Mouse (Mus musculus): ENCODE measurements around the gene Tle6. TPM values are rescaled to one million over a fixed set of nuclear protein-coding genes. Genes with fewer than 3 reads are reported as not detected.

Gene Tle6
- polyA plus RNA-seq, 1 experiment from 2014 or later = 3.2 TPM

- peak within 1 kb of the TSS; percentile 89 for H3K27ac ChIP-seq (replicated peaks; ENCODE audit: low read depth, low read length)
- peaks cover 17% of the 10 kb centered on the region for H3K36me3 ChIP-seq (ENCODE audit: control insufficient read depth, insufficient read depth, low read length)
- peak; percentile 80 for DNase-seq
- H3K4me1 ChIP-seq (ENCODE audit: control insufficient read depth, insufficient read depth, low read length) = peaks cover 26% of the 10 kb centered on the region
- H3K4me3 ChIP-seq (replicated peaks; ENCODE audit: low read depth, low read length) = peak within 1 kb of the TSS; percentile 87
- peak within 1 kb of the TSS; percentile 81 for H3K4me2 ChIP-seq (ENCODE audit: low read length)
- WGBS = 0% methylated on average over 44 of the region's 53 CpGs
- no peaks in the 10 kb centered on the region for H3K27me3 ChIP-seq (ENCODE audit: control insufficient read depth, insufficient read depth, low read length)
- no peaks in the 10 kb centered on the region for H3K9me3 ChIP-seq (ENCODE audit: control insufficient read depth, low read length)
- H3K9ac ChIP-seq (replicated peaks; ENCODE audit: low read length) = peak within 1 kb of the TSS; percentile 99
- ATAC-seq (ENCODE audit: low FRiP score, low TSS enrichment) = peak; percentile 66
Measured at GRCm38 (mm10) chr10:81559163-81559626, 41.7 kb downstream of the Tle6 start, which contains the start of gene Aes. Gene Aes (plus strand): TSS chr10:81559488.

DNA sequence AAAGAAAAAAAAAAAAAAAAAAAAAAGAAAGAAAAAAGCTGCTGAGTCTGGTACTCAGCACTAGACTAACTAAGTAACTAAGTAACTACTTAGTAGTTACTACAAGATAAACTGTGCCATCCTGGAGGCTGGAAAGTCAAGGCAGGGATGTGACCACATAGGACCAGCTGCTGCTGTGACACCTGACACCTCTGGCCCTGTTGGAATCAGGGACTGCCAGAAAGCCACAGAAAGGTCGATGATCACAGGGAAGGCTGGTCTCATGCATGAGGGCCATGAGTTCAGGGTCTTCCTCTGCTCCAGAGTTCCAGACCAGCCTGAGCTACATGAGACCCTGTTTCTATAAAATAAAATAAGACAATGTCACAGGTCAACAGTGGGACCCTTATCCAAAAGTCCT is 43.4 kb downstream of the Tle6 start:
- DNase-seq = no peak
- WGBS = 60% methylated on average over 1 of the region's 1 CpGs
- Histone ChIP-seq H3K4me3 (replicated peaks; ENCODE audit: low read depth, low read length) (no peak overlapping the region), H3K27me3 (ENCODE audit: control insufficient read depth, insufficient read depth, low read length) (no peaks in the 10 kb centered on the region), H3K9me3 (ENCODE audit: control insufficient read depth, low read length) (no peaks in the 10 kb centered on the region), H3K9ac (replicated peaks; ENCODE audit: low read length) (no peak overlapping the region), H3K27ac (replicated peaks; ENCODE audit: low read depth, low read length) (no peak overlapping the region), H3K4me1 (ENCODE audit: control insufficient read depth, insufficient read depth, low read length) (peaks cover 12% of the 10 kb centered on the region), H3K36me3 (ENCODE audit: control insufficient read depth, insufficient read depth, low read length) (peaks cover 6% of the 10 kb centered on the region; the same call in 1 of the 2 replicates), H3K4me2 (ENCODE audit: low read length) (no peak overlapping the region)
- no peak for ATAC-seq (ENCODE audit: low FRiP score, low TSS enrichment)

DNA sequence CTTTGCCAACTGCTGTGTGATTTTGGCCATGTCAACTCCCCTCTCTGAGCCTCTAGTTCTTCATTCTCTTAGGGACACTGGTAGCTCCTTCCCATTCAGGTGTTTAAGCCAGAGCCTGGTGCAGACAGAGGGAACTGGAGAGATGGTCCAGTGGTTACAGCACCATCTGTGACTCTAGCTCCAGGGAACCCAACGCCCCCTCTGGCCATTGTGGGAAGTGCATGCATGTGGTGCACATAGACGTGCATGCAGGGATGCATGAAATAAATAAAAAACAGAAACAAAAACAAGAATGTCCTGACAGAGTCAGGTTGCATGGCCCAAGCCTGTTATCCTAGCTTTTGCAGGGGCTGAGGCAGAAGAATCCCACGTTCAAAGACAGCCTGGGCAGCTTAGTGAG is 44.6 kb downstream of the Tle6 start:
- WGBS = 75% methylated on average over 3 of the region's 3 CpGs
- no peak for ATAC-seq (ENCODE audit: low FRiP score, low TSS enrichment)

DNA sequence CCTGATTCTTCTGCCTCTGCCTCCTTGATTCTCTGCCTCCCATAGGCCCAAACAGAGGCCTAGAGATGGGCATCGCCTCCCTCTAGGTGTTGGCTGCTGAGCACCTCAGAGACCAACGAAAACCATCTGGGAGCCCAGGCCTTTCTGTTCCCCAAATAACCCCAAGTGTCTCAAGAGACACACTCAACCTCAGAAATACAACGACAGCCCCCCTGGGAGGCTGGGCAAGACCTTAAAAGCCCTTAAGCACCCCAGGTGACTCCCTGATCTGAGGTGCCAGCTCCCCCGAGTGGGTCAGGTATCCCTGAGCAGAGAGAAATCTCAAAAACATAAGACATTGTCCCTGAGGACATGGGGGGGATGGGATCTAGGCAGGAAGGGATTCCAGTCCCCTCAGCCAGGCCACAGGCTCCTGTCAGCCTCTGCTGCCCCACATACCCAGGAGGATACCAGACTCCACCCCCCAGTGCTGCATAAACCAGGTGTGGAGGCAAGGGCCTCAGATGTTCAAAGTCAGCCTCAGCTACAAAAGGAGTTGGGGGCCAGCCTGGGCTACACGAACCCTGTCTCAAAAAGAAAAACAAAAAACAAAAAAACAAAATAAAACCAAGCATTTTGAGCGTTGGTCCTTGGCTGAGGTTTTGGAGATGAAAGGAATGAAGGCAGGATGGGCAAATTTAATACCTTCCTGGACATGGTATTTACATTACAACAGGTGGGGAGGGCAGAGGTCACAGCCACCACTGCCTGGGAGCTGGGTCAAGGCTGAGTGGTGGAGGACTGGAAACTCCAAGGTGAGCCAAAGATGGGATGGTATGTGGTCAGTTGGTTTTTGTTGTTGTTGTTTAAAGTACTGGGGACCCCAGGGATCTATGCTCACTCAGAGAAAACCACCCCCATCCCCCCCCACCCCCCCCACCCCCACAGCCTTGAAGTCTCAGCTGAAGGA is 46.8 kb downstream of the Tle6 start:
- H3K4me1 ChIP-seq (ENCODE audit: control insufficient read depth, insufficient read depth, low read length) = peaks cover 4% of the 10 kb centered on the region; the same call in 1 of the 2 replicates
- H3K27me3 ChIP-seq (ENCODE audit: control insufficient read depth, insufficient read depth, low read length) = no peaks in the 10 kb centered on the region; the same call in 1 of the 2 replicates
- H3K9me3 ChIP-seq (ENCODE audit: control insufficient read depth, low read length) = no peaks in the 10 kb centered on the region
- no peaks in the 10 kb centered on the region for H3K36me3 ChIP-seq (ENCODE audit: control insufficient read depth, insufficient read depth, low read length)
- H3K27ac ChIP-seq (replicated peaks; ENCODE audit: low read depth, low read length) = no peak overlapping the region
- DNase-seq (no peak), ATAC-seq (ENCODE audit: low FRiP score, low TSS enrichment) (no peak)
- WGBS = 87% methylated on average over 6 of the region's 6 CpGs
- H3K9ac ChIP-seq (replicated peaks; ENCODE audit: low read length) = no peak overlapping the region
- H3K4me2 ChIP-seq (ENCODE audit: low read length) = no peak overlapping the region
- no peak overlapping the region for H3K4me3 ChIP-seq (replicated peaks; ENCODE audit: low read depth, low read length)

More for the DNA sequence above, 44.6 kb downstream of the Tle6 start:
- Histone ChIP-seq H3K4me2 (ENCODE audit: low read length) (no peak overlapping the region), H3K4me3 (replicated peaks; ENCODE audit: low read depth, low read length) (no peak overlapping the region), H3K27ac (replicated peaks; ENCODE audit: low read depth, low read length) (no peak overlapping the region), H3K9ac (replicated peaks; ENCODE audit: low read length) (no peak overlapping the region), H3K27me3 (ENCODE audit: control insufficient read depth, insufficient read depth, low read length) (no peaks in the 10 kb centered on the region), H3K9me3 (ENCODE audit: control insufficient read depth, low read length) (no peaks in the 10 kb centered on the region), H3K4me1 (ENCODE audit: control insufficient read depth, insufficient read depth, low read length) (peaks cover 12% of the 10 kb centered on the region), H3K36me3 (ENCODE audit: control insufficient read depth, insufficient read depth, low read length) (peaks cover 2% of the 10 kb centered on the region; the same call in 1 of the 2 replicates)
- DNase-seq = no peak

- H3K4me1 ChIP-seq (ENCODE audit: control insufficient read depth, insufficient read depth, low read length) = no peaks in the 10 kb centered on the region
- DNase-seq = no peak
- no peak overlapping the region for H3K9ac ChIP-seq (replicated peaks; ENCODE audit: low read length)
Measured at GRCm38 (mm10) chr10:81553232-81553631, 47.6 kb downstream of the Tle6 start.

DNA sequence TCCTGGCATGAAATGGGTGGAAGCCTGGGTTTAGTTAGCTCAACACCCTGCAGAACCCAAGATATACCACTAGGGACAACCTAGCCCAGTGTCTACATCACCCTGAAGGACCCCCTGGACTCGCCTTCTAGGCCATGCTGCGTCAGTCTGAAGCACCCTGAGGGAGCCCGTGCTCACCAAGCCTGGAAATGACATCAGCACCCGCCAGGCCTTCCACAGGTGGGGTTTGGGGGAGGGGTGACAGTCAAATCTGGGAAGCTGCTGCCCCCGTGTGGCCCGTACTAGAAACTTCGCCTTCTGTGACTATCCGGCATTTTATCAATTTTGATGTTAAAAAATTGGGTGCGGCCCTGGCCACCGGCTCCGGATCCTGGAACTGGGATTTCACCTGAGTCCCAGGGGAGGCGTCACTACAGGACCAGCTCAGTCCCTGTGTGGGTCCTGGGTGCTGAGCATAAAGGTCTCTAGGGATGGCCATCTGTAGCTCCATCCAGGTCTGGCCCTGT is 49.2 kb downstream of the Tle6 start:
- Histone ChIP-seq H3K4me3 (replicated peaks; ENCODE audit: low read depth, low read length) (no peak overlapping the region), H3K4me2 (ENCODE audit: low read length) (peak overlapping the region; percentile 25; the same call in 1 of the 2 replicates)
- 6% methylated on average over 12 of the region's 12 CpGs for WGBS

More at GRCm38 (mm10) chr10:81553232-81553631, 47.6 kb downstream of the Tle6 start:
- Histone ChIP-seq H3K27me3 (ENCODE audit: control insufficient read depth, insufficient read depth, low read length) (no peaks in the 10 kb centered on the region; the same call in 1 of the 2 replicates), H3K4me2 (ENCODE audit: low read length) (no peak overlapping the region), H3K9me3 (ENCODE audit: control insufficient read depth, low read length) (no peaks in the 10 kb centered on the region), H3K4me3 (replicated peaks; ENCODE audit: low read depth, low read length) (no peak overlapping the region), H3K36me3 (ENCODE audit: control insufficient read depth, insufficient read depth, low read length) (no peaks in the 10 kb centered on the region), H3K27ac (replicated peaks; ENCODE audit: low read depth, low read length) (no peak overlapping the region)
- 82% methylated on average over 5 of the region's 5 CpGs for WGBS
- ATAC-seq (ENCODE audit: low FRiP score, low TSS enrichment) = no peak

DNA sequence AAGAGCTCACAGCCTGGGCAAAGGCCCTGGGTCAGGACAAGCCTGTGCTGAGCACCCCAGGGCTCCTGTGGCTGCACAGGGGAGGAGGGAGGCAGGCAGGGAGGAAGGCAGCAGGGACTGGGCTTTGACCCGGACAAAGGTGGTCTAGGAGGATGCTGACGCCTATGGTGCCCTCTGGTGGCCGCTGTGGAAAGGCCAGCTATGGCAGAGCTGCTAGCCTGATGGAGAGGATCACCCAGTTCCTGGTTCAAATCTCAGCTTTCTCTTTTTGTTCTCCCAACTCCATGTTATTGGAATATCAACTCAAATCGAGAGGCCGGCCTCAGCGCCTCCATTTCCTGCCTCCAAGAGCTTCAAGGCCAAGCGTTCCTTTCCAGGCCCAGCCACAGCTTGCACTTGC is 50.6 kb downstream of the Tle6 start:
- no peaks in the 10 kb centered on the region for H3K9me3 ChIP-seq (ENCODE audit: control insufficient read depth, low read length)
- H3K4me3 ChIP-seq (replicated peaks; ENCODE audit: low read depth, low read length) = no peak overlapping the region
- WGBS = 17% methylated on average over 7 of the region's 7 CpGs
- ATAC-seq (ENCODE audit: low FRiP score, low TSS enrichment) (no peak), DNase-seq (peak; percentile 70)
- H3K36me3 ChIP-seq (ENCODE audit: control insufficient read depth, insufficient read depth, low read length) = no peaks in the 10 kb centered on the region
- no peak overlapping the region for H3K9ac ChIP-seq (replicated peaks; ENCODE audit: low read length)
- no peaks in the 10 kb centered on the region; the same call in 1 of the 2 replicates for H3K27me3 ChIP-seq (ENCODE audit: control insufficient read depth, insufficient read depth, low read length)
- no peak overlapping the region for H3K4me2 ChIP-seq (ENCODE audit: low read length)
- 0 out of 2 replicates have a peak, but pooled peaks cover 4% of the 10 kb centered on the region for H3K4me1 ChIP-seq (ENCODE audit: control insufficient read depth, insufficient read depth, low read length)
- no peak overlapping the region for H3K27ac ChIP-seq (replicated peaks; ENCODE audit: low read depth, low read length)

More for the DNA sequence above, 49.2 kb downstream of the Tle6 start:
- Histone ChIP-seq H3K27ac (replicated peaks; ENCODE audit: low read depth, low read length) (no peak overlapping the region), H3K36me3 (ENCODE audit: control insufficient read depth, insufficient read depth, low read length) (no peaks in the 10 kb centered on the region), H3K9me3 (ENCODE audit: control insufficient read depth, low read length) (no peaks in the 10 kb centered on the region), H3K27me3 (ENCODE audit: control insufficient read depth, insufficient read depth, low read length) (no peaks in the 10 kb centered on the region; the same call in 1 of the 2 replicates), H3K9ac (replicated peaks; ENCODE audit: low read length) (no peak overlapping the region; the same call in 1 of the 2 replicates), H3K4me1 (ENCODE audit: control insufficient read depth, insufficient read depth, low read length) (no peaks in the 10 kb centered on the region)
- DNase-seq (peak; percentile 92), ATAC-seq (ENCODE audit: low FRiP score, low TSS enrichment) (peak; percentile 83)

DNA sequence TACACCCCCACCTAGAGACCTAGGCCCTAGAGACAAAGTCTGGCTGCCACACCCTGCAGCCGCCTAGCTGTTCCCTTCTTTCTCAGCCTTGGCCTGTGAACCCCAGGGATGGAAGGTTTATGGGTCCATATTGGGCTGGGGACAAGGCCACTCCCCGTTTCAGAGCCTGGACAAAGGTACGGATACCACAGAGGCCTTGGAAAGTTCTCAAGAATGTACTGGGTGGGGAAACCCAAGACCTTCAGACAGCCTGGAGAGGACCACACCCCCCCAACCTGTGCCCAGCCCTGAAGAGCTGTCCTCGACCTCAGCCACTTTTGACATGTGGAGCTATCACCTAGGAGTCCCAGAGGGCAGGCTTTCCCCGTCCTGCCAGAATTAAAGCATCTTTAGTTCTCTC is 51.9 kb downstream of the Tle6 start:
- Histone ChIP-seq H3K4me1 (ENCODE audit: control insufficient read depth, insufficient read depth, low read length) (peaks cover 5% of the 10 kb centered on the region), H3K27ac (replicated peaks; ENCODE audit: low read depth, low read length) (no peak overlapping the region), H3K36me3 (ENCODE audit: control insufficient read depth, insufficient read depth, low read length) (no peaks in the 10 kb centered on the region), H3K9ac (replicated peaks; ENCODE audit: low read length) (no peak overlapping the region), H3K27me3 (ENCODE audit: control insufficient read depth, insufficient read depth, low read length) (no peaks in the 10 kb centered on the region; the same call in 1 of the 2 replicates), H3K9me3 (ENCODE audit: control insufficient read depth, low read length) (no peaks in the 10 kb centered on the region), H3K4me3 (replicated peaks; ENCODE audit: low read depth, low read length) (no peak overlapping the region), H3K4me2 (ENCODE audit: low read length) (no peak overlapping the region)
- DNase-seq (no peak), ATAC-seq (ENCODE audit: low FRiP score, low TSS enrichment) (no peak)
- WGBS = 70% methylated on average over 5 of the region's 5 CpGs

Measured in midbrain, embryonic 14.5 days (tissue).